Mouse (Mus musculus) CH12.LX (cell line): ENCODE results near the gene Mnt. TPM values are rescaled to one million over a fixed set of nuclear protein-coding genes. Genes with fewer than 3 reads are reported as not detected.

ENCODE experiments used
- DNase-seq: peaks from one replicate; pipeline ENCODE4 v3.0.0-alpha.2; 2013; ENCODE audit errors: extremely low read depth
- H3K27ac ChIP-seq: 2 replicates; pipeline ENCODE4 v1.5.1; 2012; ENCODE audit warnings: low read depth, mild to moderate bottlenecking, control low read depth, moderate library complexity; ENCODE audit not compliant: insufficient read depth
- H3K27me3 ChIP-seq: replicated peaks from 2 replicates; pipeline ENCODE3; 2012; ENCODE audit warnings: inconsistent platforms
- H3K36me3 ChIP-seq, 2 experiments: replicated peaks in 1 of 2; 2 replicates each; pipeline versions ENCODE3 to v1.6.1; 2012; ENCODE audit warnings: inconsistent platforms in 1 of 2, low read length in 1 of 2, mild to moderate bottlenecking in 1 of 2, mixed read lengths in 1 of 2, moderate library complexity in 1 of 2; ENCODE audit not compliant: control insufficient read depth in 1 of 2, insufficient read depth in 1 of 2
- H3K4me1 ChIP-seq, 2 experiments: 2 replicates each; pipeline ENCODE4 v1.6.1; 2012; ENCODE audit warnings: inconsistent platforms in 1 of 2, moderate library complexity in 1 of 2; ENCODE audit not compliant: insufficient read depth in 2 of 2, control insufficient read depth in 1 of 2
- H3K4me2 ChIP-seq: 2 replicates; pipeline ENCODE4 v1.6.1; 2012; ENCODE audit warnings: low read depth, mild to moderate bottlenecking, control low read depth; ENCODE audit not compliant: poor library complexity, insufficient read depth, severe bottlenecking
- H3K4me3 ChIP-seq, 3 experiments: fragments of 150-350 bp in 1 of 3; sonication (generic) in 1 of 3; replicated peaks in 1 of 3; 2 replicates each; pipeline versions ENCODE3 to v1.5.1; 2011 to 2012; ENCODE audit warnings: low read depth in 2 of 3, low read length in 2 of 3, mild to moderate bottlenecking in 2 of 3, moderate library complexity in 2 of 3, control low read depth in 1 of 3, improper control_type of control experiment in 1 of 3, inconsistent platforms in 1 of 3, mixed read lengths in 1 of 3; ENCODE audit not compliant: poor library complexity in 1 of 3
- H3K79me2 ChIP-seq: replicated peaks from 2 replicates; pipeline ENCODE4 v1.6.1; 2012; ENCODE audit warnings: mild to moderate bottlenecking, moderate library complexity; ENCODE audit not compliant: control insufficient read depth, poor library complexity, insufficient read depth, severe bottlenecking; ENCODE audit errors: extremely low read depth
- H3K9ac ChIP-seq: 2 replicates; pipeline ENCODE4 v1.6.1; 2012; ENCODE audit warnings: low read depth, mild to moderate bottlenecking, control low read depth, moderate library complexity; ENCODE audit not compliant: insufficient read depth
- H3K9me3 ChIP-seq: replicated peaks from 2 replicates; pipeline ENCODE3; 2012; ENCODE audit warnings: low read length, inconsistent platforms, mixed read lengths
- ELF1 ChIP-seq: IDR thresholded peaks from 2 replicates; pipeline ENCODE4 v1.6.1; 2014; ENCODE audit warnings: low read depth, mild to moderate bottlenecking, inconsistent platforms, low read length, improper control_type of control experiment
- IRF4 ChIP-seq: IDR thresholded peaks from 2 replicates; pipeline ENCODE4 v1.6.1; 2014; ENCODE audit warnings: low read depth, mild to moderate bottlenecking, inconsistent platforms, low read length, improper control_type of control experiment
- JUN ChIP-seq: IDR thresholded peaks from 2 replicates; pipeline ENCODE4 v1.6.1; 2011; ENCODE audit warnings: low read depth, mild to moderate bottlenecking, low read length, improper control_type of control experiment, moderate library complexity; ENCODE audit not compliant: insufficient read depth
- JUND ChIP-seq: conservative IDR thresholded peaks from 2 replicates; pipeline ENCODE4 v1.6.1; 2011; ENCODE audit warnings: low read depth, low read length, improper control_type of control experiment
- KAT2A ChIP-seq: IDR thresholded peaks from 2 replicates; pipeline ENCODE4 v1.6.1; 2012; ENCODE audit warnings: low read length, improper control_type of control experiment, inconsistent platforms; ENCODE audit not compliant: insufficient replicate concordance
- MAFK ChIP-seq: IDR thresholded peaks from 2 replicates; pipeline ENCODE4 v1.6.1; 2011; ENCODE audit warnings: low read length, improper control_type of control experiment; ENCODE audit not compliant: insufficient replicate concordance
- MAZ ChIP-seq: IDR thresholded peaks from 2 replicates; pipeline ENCODE4 v1.6.1; 2012; ENCODE audit warnings: low read depth, mild to moderate bottlenecking, inconsistent platforms, low read length, improper control_type of control experiment, moderate library complexity
- MEF2A ChIP-seq: IDR thresholded peaks from 2 replicates; pipeline ENCODE4 v1.6.1; 2014; ENCODE audit warnings: low read depth, mild to moderate bottlenecking, inconsistent platforms, low read length, improper control_type of control experiment, borderline replicate concordance
- NELFE ChIP-seq: IDR thresholded peaks from 2 replicates; pipeline ENCODE4 v1.6.1; 2011; ENCODE audit warnings: low read depth, low read length, improper control_type of control experiment
- NRF1 ChIP-seq: IDR thresholded peaks from 2 replicates; pipeline ENCODE4 v1.6.1; 2014; ENCODE audit warnings: low read depth, mild to moderate bottlenecking, inconsistent platforms, low read length, improper control_type of control experiment, moderate library complexity
- POLR2AphosphoS2 ChIP-seq: IDR thresholded peaks from 2 replicates; pipeline ENCODE4 v1.6.1; 2011; ENCODE audit warnings: low read depth, low read length, improper control_type of control experiment
- RAD21 ChIP-seq: IDR thresholded peaks from 2 replicates; pipeline ENCODE4 v1.6.1; 2011; ENCODE audit warnings: low read depth, mild to moderate bottlenecking, low read length, improper control_type of control experiment, moderate library complexity
- RCOR1 ChIP-seq: conservative IDR thresholded peaks from 2 replicates; pipeline ENCODE4 v1.6.1; 2012; ENCODE audit warnings: low read depth, mild to moderate bottlenecking, inconsistent platforms, low read length, improper control_type of control experiment
- SIN3A ChIP-seq: IDR thresholded peaks from 2 replicates; pipeline ENCODE4 v1.6.1; 2012; ENCODE audit warnings: low read length, improper control_type of control experiment, inconsistent platforms
- TCF12 ChIP-seq: IDR thresholded peaks from 2 replicates; pipeline ENCODE4 v1.6.1; 2014; ENCODE audit warnings: low read depth, mild to moderate bottlenecking, inconsistent platforms, low read length, improper control_type of control experiment
- USF2 ChIP-seq: conservative IDR thresholded peaks from 2 replicates; pipeline ENCODE4 v1.6.1; 2011; ENCODE audit warnings: low read depth, low read length, improper control_type of control experiment
- ZC3H11A ChIP-seq: IDR thresholded peaks from 2 replicates; pipeline ENCODE4 v1.6.1; 2012; ENCODE audit warnings: low read depth, mild to moderate bottlenecking, inconsistent platforms, low read length, improper control_type of control experiment
- ZMIZ1 ChIP-seq: IDR thresholded peaks from 2 replicates; pipeline ENCODE4 v1.6.1; 2012; ENCODE audit warnings: low read depth, mild to moderate bottlenecking, inconsistent platforms, low read length, improper control_type of control experiment
- dilution Hi-C: fragments of 300-500 bp; cut with MboI; formaldehyde crosslinking; loops from 2 replicates; pipeline ENCODE4 v1.14.3; 2020; ENCODE audit warnings: low sequenced_read_pairs; ENCODE audit not compliant: extremely low pct_unique_long_range_greater_than_20kb, extremely low pct_ligation_motif_present
- in situ Hi-C: fragments of 300-500 bp; cut with MboI; formaldehyde crosslinking; loops from 3 replicates; pipeline ENCODE4 v1.14.3; 2019; ENCODE audit warnings: low sequenced_read_pairs, low pct_ligation_motif_present, low pct_unique_long_range_greater_than_20kb, mixed read lengths
- polyA plus RNA-seq: library from polyadenylated mRNA; unstranded; fragments of >175 nt; gene quantifications from 2 replicates; pipeline ENCODE4 v1.2.1, GENCODE M21; 2012; ENCODE audit warnings: low read depth; ENCODE audit not compliant: insufficient read length
- total RNA-seq, 2 experiments: library from RNA; depleted of rRNA; stranded (reverse); fragments of 300-350 nt in 1 of 2; fragments of >200 nt in 1 of 2; gene quantifications; 2 replicates each; pipeline ENCODE4 v1.2.3; 2012 to 2014

The Mnt gene
- total and polyA plus RNA-seq, 3 experiments: 1.6 to 30.6 (median 4.7) TPM

DNA sequence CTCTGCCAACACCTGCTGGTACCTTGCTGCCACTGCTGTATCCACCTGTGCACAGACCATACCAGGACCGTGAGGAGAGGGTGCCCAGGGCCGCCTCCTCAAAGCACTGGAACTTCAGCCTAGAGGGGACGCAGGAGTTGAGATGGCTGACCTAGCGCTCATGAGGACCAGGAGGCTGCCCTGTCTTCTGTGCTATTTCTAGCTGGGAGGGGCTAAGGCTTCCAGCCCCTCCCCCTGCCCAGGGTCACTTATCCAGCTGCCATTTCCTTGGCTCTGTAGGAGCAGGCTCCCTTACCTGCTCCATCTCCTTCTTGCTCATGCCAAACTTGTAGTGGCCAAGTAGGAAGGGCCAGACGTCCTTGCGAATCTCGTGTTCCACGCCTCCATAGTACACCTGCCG lies 27.0 kb downstream of the Mnt start:
- DNase-seq: no peak
- H3K9ac ChIP-seq: no peak overlapping the region
- peaks cover 0 to 23% of the 10 kb centered on the region in 2 experiments for H3K36me3 ChIP-seq
- no peak overlapping the region for H3K27ac ChIP-seq
- dilution Hi-C loops: no loop called here
- no peaks in the 10 kb centered on the region for H3K27me3 ChIP-seq
- H3K4me3 ChIP-seq: no peak overlapping the region
- in situ Hi-C loops: no loop called here
- TF ChIP-seq KAT2A: no peak
- TF ChIP-seq NRF1: no peak
- TF ChIP-seq JUND: no peak
- TF ChIP-seq RAD21: no peak
- no peak for TF ChIP-seq POLR2AphosphoS2
- no peak for TF ChIP-seq NELFE
- no peak for TF ChIP-seq MEF2A
- no peak for TF ChIP-seq ELF1
- TF ChIP-seq TCF12: no peak
- no peaks in the 10 kb centered on the region for H3K9me3 ChIP-seq
- H3K4me2 ChIP-seq: no peak overlapping the region
- peaks cover 0 to 14% of the 10 kb centered on the region in 2 experiments; a peak in 2 of 4 replicates for H3K4me1 ChIP-seq
- H3K79me2 ChIP-seq: no peaks in the 10 kb centered on the region

DNA sequence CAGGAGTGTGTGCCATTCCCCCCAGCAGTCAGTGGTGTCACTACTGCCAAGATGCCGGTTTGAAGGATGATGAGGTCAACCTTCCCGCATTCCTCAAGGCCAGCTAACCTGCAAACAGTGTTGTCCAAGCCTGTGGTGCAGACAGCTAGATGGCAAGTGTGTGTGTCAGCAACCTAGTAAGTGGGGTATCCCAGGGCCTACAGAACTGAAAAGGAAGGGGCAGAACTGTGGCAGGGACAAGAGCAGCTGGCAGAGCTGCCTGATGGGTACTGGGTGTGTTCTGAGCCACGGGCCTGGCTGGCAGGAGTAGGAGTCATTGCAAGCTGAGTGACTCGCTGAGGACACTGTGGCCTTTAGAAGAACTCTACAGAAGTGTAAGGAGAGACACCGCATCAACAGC lies 31.4 kb downstream of the Mnt start:
- peaks cover 0 to 22% of the 10 kb centered on the region in 2 experiments for H3K36me3 ChIP-seq
- peaks cover 0 to 14% of the 10 kb centered on the region in 2 experiments; a peak in 2 of 4 replicates for H3K4me1 ChIP-seq
- H3K27ac ChIP-seq: no peak overlapping the region
- dilution Hi-C loops: no loop called here
- no peaks in the 10 kb centered on the region for H3K9me3 ChIP-seq
- no peak for DNase-seq
- TF ChIP-seq JUN: no peak
- TF ChIP-seq ZC3H11A: no peak
- no peak for TF ChIP-seq USF2
- TF ChIP-seq ZMIZ1: no peak
- no peak for TF ChIP-seq SIN3A
- no peak for TF ChIP-seq RCOR1
- no peak for TF ChIP-seq MEF2A
- no peak for TF ChIP-seq IRF4
- no peak for TF ChIP-seq MAFK
- TF ChIP-seq MAZ: no peak
- TF ChIP-seq, all 38 proteins: peak for 0
- H3K79me2 ChIP-seq: no peaks in the 10 kb centered on the region
- in situ Hi-C loops: no loop called here
- no peaks in the 10 kb centered on the region for H3K27me3 ChIP-seq
- H3K4me2 ChIP-seq: no peak overlapping the region
- H3K9ac ChIP-seq: no peak overlapping the region
- H3K4me3 ChIP-seq: no peak overlapping the region
